Mouse (Mus musculus): ENCODE data around the gene Olfr520. TPM values are rescaled to one million over a fixed set of nuclear protein-coding genes. Genes with fewer than 3 reads are reported as not detected.
"Not testable (repeated sequence)": the region's sequence is repeated elsewhere in the genome, so short reads cannot be mapped to it uniquely, and the experiment has no call there.

Gene Olfr520
- total RNA-seq, 2 experiments from 2014 or later, result not detected

DNA sequence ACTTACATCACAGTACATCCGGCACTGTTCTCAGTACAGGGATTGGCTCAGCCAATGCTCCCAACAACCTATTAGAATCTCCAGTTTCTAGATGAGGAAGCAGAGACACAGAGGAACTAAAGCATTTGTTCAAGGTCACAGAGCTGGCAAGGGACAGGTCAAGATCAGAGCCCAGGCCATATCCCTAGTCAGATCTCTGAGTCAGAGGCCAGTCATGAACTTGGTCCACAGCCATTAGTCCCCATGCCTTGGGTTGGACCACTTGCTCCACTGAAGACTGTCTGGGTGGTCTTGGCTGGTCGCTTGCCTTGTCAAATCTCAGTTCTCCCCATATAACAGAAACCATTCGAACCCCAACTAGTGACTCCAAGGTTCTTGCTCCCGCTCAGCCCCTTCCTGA lies 17.6 kb upstream of the Olfr520 start:
- no peak for DNase-seq

DNA sequence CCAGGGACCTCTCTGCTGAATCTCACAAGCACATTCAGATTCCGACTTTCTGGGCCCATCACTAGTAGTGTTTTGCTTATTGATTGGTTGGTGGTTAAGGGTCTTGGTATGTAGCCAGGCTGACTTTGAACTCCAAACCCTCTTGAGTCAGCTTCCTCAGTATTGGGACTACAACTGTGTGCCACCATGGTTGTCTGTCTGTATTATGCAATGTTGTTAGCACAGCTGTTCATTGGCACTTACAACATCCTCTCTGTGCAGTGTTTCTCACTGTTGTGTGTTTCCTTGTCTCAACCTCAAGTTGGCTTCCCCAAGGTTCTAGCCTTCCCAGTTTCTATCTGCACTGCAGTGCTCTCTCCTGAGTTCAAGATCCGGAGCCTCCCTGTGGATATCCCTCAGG lies 13.5 kb upstream of the Olfr520 start:
- DNase-seq, result no peak

DNA sequence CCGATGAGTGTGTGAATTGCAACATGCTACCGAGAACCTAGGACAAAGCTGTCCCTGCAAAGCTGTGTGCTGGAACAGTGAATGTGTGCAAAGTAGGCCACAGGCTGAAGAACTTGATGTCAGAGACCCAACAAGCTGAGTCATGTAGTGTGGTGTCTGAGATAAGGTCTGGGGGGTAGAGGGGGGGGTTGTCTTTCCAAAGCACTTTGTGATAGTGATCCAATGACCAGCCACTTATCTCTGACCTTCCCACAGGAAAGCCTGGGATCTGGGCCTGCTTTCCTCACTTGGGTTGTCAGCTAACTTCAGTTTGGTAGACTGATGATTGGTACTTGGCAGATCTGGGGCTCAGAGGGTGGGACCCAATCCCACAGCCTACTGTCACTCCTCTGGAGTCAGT lies 4.5 kb downstream of the Olfr520 start:
- no peak for DNase-seq

DNA sequence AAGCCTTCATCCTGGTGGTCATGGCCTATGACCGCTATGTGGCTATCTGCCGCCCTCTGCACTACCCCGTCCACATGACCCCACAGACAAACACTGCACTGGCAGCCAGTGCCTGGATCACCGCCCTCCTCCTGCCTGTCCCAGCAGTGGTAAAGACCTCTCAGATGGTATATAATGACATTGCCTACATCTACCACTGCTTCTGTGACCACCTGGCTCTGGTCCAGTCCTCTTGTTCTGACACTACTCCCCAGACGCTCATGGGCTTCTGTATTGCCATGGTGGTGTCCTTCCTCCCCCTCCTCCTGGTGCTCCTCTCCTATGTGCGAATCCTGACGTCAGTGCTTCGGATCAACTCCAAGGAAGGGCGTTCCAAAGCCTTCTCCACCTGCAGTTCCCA lies 5.4 kb downstream of the Olfr520 start:
- DNase-seq, result not testable (repeated sequence)

DNA sequence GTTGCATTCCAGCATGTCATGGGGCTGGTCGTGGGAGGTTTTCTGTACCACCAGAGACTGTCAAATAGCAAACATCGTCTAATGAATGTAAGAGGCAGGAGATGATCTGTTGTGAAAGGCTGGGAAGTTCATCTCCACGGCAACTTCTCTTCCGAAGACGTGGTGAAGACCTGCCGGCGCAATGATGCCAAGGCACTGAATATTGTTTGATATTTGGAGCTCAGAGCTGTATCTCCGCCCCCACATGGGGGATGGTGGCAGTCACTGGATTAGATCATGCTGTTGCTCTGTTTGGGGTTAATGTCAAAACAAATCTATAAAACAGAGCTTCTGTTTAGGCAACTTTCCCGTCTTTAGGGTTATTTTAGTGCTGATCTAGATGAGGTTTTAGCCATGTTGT lies 9.2 kb downstream of the Olfr520 start:
- no peak for DNase-seq

DNA sequence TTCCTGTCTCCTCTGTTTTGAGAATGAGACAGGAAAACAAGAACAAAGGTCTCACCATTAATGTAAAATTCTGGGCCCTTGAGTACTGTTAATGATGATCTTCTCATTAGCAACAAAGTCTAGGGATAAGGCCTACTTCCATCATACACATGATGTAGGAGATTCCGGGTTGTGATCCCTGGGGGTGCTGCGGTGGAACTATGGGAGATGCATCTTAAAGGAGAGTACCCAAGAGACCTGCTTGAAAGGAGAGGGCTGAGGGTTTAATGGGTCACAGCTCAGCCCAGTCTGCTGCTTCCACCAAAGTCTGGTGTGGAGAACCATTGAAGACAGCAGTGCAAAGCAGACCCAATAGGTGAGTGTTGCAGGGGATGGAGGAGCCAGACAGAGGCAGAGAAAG lies 33.1 kb downstream of the Olfr520 start, which contains the start of gene Olfr521:
Gene Olfr521 (plus strand): TSS at position 301 of the 400 bp plus-strand sequence.
- no peak for DNase-seq

DNA sequence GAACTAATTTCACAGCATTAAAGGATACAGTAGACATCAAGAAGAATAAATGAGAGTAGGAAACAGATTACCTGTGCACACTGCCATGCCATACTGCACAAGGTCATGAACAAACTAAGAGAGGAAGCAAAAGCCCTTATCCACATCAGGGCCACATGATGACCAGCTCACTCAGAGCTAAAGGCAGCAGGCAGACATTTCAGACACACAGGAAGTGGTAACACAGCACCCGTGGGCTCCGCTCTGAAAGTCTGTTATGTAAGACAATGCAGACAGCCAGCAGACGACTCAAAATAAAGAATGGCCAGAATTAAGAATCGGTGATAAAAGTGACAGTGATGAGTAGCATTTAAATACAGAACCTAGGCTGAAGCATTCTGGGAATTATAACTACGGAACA lies 51.3 kb downstream of the Olfr520 start:
- no peak for DNase-seq

DNA sequence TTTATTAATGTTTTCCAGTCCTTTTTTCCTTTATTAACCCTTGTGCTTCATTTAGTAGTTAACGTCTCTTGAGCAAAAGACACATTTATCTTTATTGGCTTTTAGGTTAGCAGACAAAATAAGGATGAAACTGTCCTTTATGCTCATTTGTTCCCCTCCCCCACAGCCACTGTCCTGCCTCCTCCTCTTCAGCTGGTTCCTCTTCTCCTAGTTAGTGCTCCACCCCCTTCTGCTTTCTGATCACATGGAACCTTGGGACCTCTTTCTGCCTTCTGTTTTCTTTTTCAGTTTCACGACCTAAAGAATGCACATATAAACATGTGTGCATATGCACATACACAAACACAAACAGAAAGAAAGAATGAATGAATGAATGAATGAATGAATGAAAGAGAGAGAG lies 51.8 kb downstream of the Olfr520 start:
- no peak for DNase-seq

DNA sequence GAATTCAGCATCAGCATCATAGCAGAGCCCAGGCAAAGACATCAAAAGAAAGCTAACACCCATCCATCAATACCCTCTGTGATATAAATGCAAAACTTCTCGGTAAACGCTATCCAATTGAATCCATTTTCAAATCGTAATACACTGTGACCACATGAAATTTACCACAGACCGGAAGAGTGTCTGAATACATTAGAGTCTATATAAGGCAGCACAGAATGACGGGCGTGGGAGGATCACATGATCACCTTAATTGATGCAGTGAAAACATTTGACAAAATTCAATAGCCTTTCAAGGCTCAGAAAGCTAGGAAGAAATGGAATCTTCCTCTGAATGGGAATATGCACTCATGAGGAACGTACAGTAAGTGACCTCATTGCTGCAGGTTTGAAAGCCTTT lies 53.3 kb downstream of the Olfr520 start:
- DNase-seq, result no peak

DNA sequence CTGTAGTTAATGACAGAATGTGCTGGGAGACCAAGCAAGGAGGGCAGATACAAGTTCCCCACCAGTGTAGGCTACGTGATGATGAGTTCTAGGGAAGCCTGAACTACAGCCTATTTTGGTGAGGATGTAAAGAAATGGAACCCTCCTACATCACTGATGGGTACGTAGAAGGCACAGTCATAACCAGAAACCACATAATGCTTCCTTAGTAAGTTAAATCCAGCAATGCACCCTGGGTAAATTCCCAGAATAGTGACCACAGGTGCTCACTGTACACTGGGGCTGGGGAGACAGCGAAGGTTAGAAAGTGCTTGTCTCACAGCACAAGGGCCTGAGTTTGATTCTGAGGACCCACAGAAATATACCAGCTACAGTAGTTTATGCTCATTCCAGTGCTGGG lies 55.5 kb downstream of the Olfr520 start:
- no peak for DNase-seq

Other genes starting within 250 kb of the Olfr520 start
- gene Rps3, start 246.5 kb upstream of the Olfr520 start, total RNA-seq (2021), result 100 to 1,000 TPM; 554 to 575 TPM
- 10 to 100 TPM; 46.2 to 56.8 TPM for gene Arrb1, start 194.8 kb upstream of the Olfr520 start, total RNA-seq (2021)
- 10 to 100 TPM; 13.9 to 14.6 TPM for gene Tpbgl, start 103.2 kb upstream of the Olfr520 start, total RNA-seq (2021)
- gene Slco2b1, start 18.9 kb upstream of the Olfr520 start, total RNA-seq (2021), result 10 to 100 TPM; 17.5 to 17.6 TPM
- not detected for gene Olfr521, start 33.2 kb downstream of the Olfr520 start, total RNA-seq (2021)
- 1 to 10 TPM; 3.0 to 3.7 TPM for gene Neu3, start 98.1 kb downstream of the Olfr520 start, total RNA-seq (2021)
- 1 to 10 TPM; 2.5 to 2.6 TPM for gene Xrra1, start 128.8 kb downstream of the Olfr520 start, total RNA-seq (2021)
- 100 to 1,000 TPM; 118 to 135 TPM for gene Spcs2, start 133.2 kb downstream of the Olfr520 start, total RNA-seq (2021)